Mouse (Mus musculus) left cerebral cortex, postnatal 25 days (tissue): Measurements from ENCODE around the gene Bmp15. TPM values are rescaled to one million over a fixed set of nuclear protein-coding genes. Genes with fewer than 3 reads are reported as not detected.

Experiments
- DNase-seq, 2 experiments: peaks; one replicate each; pipeline ENCODE4 v3.0.0; 2022; ENCODE audit warnings: low spot score in 2 of 2, mixed read lengths in 1 of 2
- intact Hi-C: fragments of 180-260 bp; cut with DNase I; formaldehyde crosslinking; loops from one replicate; pipeline ENCODE4 v1.15.1; 2025
- total RNA-seq, 2 experiments: library from RNA; stranded (reverse); gene quantifications; 2 replicates each; pipeline ENCODE4 v1.2.3; 2021

Gene Bmp15
- total RNA-seq = under 1 TPM; 0.23 to 0.34 TPM

DNA sequence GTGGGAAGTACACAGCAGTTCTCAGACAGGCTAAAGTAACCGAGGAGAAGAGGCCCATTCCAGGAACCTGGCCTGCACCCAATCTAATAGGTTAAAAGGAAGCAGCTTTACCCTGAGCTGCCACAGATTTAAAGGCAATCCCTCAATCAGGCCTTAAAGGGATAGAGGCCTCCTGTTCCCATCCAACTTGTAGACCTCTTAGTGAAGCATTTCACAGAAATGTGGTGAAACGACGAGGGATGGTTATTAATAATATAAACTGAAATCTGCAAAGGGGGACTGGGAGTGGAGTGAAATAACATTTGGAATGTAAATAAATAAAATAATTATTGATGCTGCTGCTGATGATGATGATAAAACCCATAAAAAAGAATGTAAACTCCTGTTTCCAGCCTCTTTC lies at the start of gene Bmp15:
Gene Bmp15, minus strand, starts transcription at position 101 of the 400 bp plus-strand sequence.
- no peak for DNase-seq

DNA sequence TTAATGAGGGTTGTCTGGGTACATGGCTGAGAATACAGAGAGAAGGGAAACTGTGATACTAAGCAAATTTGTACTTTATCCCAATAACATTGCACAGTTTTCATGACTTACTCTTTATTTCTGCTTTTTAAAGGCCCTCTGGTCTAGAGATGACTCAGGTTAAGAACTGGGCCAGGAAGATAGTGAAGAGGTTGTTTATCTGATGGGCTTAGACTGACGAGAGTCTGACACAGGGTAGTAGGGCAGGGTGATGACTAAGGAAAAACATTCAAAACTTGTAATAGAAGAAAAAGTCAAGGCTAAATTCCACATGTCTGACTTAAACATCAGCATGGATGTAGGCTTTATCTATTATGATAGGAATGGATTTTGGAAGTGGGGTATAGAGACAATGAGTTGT lies 48.3 kb upstream of the Bmp15 start:
- intact Hi-C loops = no loop called here
- DNase-seq = no peak

More for the DNA sequence above, at the start of gene Bmp15:
- intact Hi-C loops = no loop called here

DNA sequence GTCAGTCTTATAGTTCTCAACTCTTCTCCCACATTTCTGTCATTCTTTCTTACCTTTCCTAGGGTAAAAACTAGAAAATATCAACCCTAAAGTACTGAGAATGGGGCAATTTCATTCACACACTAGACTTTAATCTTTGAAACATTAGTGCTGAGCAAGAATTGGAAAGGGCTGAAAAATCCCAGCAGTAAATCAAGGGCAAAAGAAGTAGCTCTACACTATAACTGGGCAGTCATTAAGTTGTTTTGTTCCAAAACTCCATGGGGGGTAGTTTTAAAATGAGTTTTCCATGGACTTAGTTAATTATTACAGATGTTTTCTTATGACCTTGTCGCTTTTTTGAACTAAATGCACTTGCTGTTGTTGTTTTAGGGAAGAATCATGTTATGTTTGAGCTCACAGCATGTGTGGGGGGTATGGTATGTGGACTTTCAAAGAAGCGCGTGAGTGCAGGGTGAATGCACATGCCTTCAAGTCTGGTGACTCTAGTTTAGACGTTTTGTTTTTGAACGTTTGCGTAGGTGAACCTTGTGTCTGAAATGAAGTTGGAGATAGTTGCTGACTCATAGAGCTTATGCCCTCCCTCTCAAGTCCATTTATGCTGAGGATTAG lies 37.1 kb upstream of the Bmp15 start:
- peak in 1 of 2 experiments; percentile 0 for DNase-seq
- intact Hi-C loops = no loop called here

DNA sequence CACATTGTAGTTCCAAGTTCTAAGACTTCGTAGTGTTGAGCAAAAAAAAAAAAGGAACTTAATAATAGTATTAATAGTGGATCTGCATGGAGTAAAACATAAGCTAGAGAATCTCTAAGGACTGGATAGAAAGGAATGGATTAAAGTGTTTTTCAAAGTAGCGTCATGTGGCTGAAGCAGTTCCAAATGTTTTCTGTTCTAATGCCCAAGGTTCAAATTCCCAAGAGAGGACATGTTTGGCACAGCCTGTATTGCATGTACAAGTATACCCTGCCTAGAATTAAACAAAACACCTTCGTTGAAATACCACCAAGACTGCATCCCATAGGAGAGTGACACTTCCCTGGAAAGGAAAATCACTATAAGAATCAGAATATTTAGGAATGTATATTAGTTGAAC lies 36.4 kb upstream of the Bmp15 start:
- intact Hi-C loops = no loop called here

DNA sequence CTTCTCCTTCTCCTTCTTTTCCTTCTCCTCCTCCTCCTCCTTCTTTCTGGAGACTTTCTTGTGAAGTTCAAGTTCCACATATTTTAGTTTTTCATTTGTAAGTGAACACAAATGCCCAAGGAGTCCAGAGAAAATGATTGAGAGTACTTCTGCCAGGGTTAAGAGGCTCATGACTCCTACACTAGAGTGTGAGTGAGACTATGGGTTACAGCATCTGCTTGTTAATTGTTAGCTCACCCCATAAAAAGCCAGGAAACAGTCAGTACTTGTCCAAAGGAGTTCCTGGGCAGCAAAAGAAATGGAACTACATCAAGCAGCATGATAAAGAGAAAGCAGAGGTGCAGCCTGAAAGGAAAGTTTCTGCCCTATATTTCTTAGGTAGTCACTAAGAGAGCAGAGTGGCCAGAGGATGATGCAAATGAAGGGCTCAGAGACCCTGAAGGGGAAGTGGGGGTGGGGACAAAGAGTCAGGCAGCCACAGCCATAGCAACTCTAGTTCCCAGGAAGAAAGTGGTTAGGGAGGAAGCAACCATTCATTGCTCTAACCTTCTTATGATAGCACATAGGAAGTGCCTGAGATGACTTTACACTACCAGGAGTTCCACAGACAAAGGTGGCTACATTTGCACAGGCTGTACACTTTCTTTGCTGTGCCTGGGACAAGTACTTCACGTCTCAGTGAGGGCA lies 24.9 kb upstream of the Bmp15 start:
- intact Hi-C loops = no loop called here
- no peak for DNase-seq

More for the DNA sequence above, 36.4 kb upstream of the Bmp15 start:
- DNase-seq = no peak

DNA sequence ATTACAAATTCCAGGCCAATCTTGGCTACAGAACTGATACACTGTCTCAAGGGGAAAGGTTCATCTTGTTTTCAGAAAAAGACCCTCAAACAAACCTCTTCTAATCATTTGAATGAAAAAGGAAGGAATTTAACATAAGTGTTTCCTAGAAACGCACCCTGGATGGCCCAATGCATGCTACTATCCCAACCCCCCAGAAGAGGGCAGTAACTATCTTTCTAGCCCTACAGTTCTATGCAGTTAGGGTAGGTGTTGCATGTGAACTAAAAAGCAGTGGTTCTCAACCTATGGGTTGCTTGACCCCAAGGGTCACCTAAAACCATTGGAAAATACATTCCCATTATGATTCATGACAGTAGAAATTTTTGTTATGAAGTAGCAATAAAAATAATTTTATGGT lies 3.5 kb upstream of the Bmp15 start:
- peak in 1 of 2 experiments; percentile 1 for DNase-seq
- intact Hi-C loops = no loop called here

DNA sequence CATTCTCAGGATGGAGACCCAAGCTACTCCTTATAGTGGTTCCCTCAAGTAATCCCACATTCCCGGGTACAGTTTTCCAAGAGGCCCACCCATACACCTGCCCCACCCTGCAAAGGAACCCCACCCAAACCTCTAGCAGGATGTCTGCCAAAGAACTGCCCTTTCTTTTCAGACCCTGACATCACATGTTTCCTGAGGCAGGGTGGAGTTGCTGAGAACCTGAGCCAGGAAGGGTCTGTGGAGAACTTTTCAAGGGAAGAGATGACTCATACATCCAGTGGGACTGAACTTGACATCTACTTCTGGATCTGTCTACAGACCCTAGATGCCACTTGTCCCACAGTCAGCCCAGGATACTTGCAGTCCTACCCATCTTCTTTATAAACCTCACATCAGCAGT lies 2.8 kb downstream of the Bmp15 start:
- no peak for DNase-seq
- intact Hi-C loops = no loop called here

Other genes with a start within 250 kb of the Bmp15 start
- gene AU022751, start 237.3 kb downstream of the Bmp15 start, total RNA-seq = under 1 TPM; 0.73 to 0.87 TPM
- 10 to 100 TPM; 24.0 to 31.7 TPM for gene Nudt10, start 147.7 kb downstream of the Bmp15 start, total RNA-seq
- gene Shroom4, start 79.1 kb upstream of the Bmp15 start, total RNA-seq = 1 to 10 TPM; 4.0 to 5.2 TPM